Mouse (Mus musculus) liver, adult 2 months (tissue): ENCODE results near the gene Krtap13-1. TPM values are rescaled to one million over a fixed set of nuclear protein-coding genes. Genes with fewer than 3 reads are reported as not detected.
"Not testable (repeated sequence)": the region's sequence is repeated elsewhere in the genome, so short reads cannot be mapped to it uniquely, and the experiment has no call there.

ENCODE experiments used
- DNase-seq: peaks from one replicate; pipeline ENCODE4 v3.0.0-alpha.2; 2011; ENCODE audit warnings: low read depth, low spot score; ENCODE audit errors: extremely low read depth
- H3K27ac ChIP-seq: fragments of 200-500 bp; replicated peaks from 2 replicates; pipeline ENCODE4 v1.5.1; 2012; ENCODE audit warnings: low read depth, mild to moderate bottlenecking, control low read depth, inconsistent platforms, low read length; ENCODE audit not compliant: insufficient read depth
- H3K27me3 ChIP-seq: fragments of 200-500 bp; 2 replicates; pipeline ENCODE4 v1.6.1; 2012; ENCODE audit warnings: mild to moderate bottlenecking, moderate library complexity, low read length, inconsistent platforms; ENCODE audit not compliant: control insufficient read depth, insufficient read depth
- H3K36me3 ChIP-seq: fragments of 200-500 bp; 2 replicates; pipeline ENCODE4 v1.6.1; 2012; ENCODE audit warnings: low read length, inconsistent platforms; ENCODE audit not compliant: control insufficient read depth, insufficient read depth
- H3K4me1 ChIP-seq: fragments of 200-500 bp; 2 replicates; pipeline ENCODE4 v1.6.1; 2011; ENCODE audit warnings: low read length; ENCODE audit not compliant: control insufficient read depth, insufficient read depth
- H3K4me3 ChIP-seq: fragments of 200-500 bp; 2 replicates; pipeline ENCODE4 v1.5.1; 2011; ENCODE audit warnings: low read depth, mild to moderate bottlenecking, control low read depth, low read length, moderate library complexity; ENCODE audit not compliant: insufficient read depth
- H3K79me2 ChIP-seq: fragments of 200-500 bp; 2 replicates; pipeline ENCODE4 v1.6.1; 2012; ENCODE audit warnings: inconsistent platforms, mild to moderate bottlenecking, low read length, moderate library complexity; ENCODE audit not compliant: control insufficient read depth, insufficient read depth
- H3K9ac ChIP-seq: fragments of 200-500 bp; 2 replicates; pipeline ENCODE4 v1.6.1; 2012; ENCODE audit warnings: low read depth, mild to moderate bottlenecking, control low read depth, inconsistent platforms, low read length
- CTCF ChIP-seq: fragments of 200-500 bp; IDR thresholded peaks from 2 replicates; pipeline ENCODE4 v1.5.1; 2011; ENCODE audit warnings: low read depth, low read length, control low read depth
- POLR2A ChIP-seq: fragments of 200-500 bp; IDR thresholded peaks from 2 replicates; pipeline ENCODE4 v1.6.1; 2011; ENCODE audit warnings: low read length, control low read depth; ENCODE audit not compliant: insufficient read depth; ENCODE audit errors: extremely low read depth
- WGBS: fragments of 180-500 bp; shearing (Covaris S2); methylation state at CpG from one replicate; pipeline ENCODE4 v1.1.7; 2018; 5-methylcytosine and 5-hydroxymethylcytosine counted together
- polyA plus RNA-seq: library from polyadenylated mRNA; depleted of rRNA; stranded (reverse); fragments of >200 nt; gene quantifications from 2 replicates; pipeline ENCODE4 v1.2.3, GENCODE M21; 2012; rRNA removed
- total RNA-seq: library from RNA; depleted of rRNA; stranded (reverse); fragments of >200 nt; gene quantifications from 2 replicates; pipeline ENCODE4 v1.2.3, GENCODE M21; 2014; rRNA removed

Krtap13-1 gene
- total and polyA plus RNA-seq, 2 experiments: not detected

- H3K27me3 ChIP-seq: no peaks in the 10 kb centered on the region
- TF ChIP-seq CTCF (no peak), POLR2A (no peak)
- no peaks in the 10 kb centered on the region for H3K4me1 ChIP-seq
- H3K9ac ChIP-seq: no peak overlapping the region
- H3K27ac ChIP-seq: no peak overlapping the region
- no peak overlapping the region for H3K4me3 ChIP-seq
- WGBS: 72% methylated on average over 4 of the region's 4 CpGs
- H3K36me3 ChIP-seq: no peaks in the 10 kb centered on the region
- no peaks in the 10 kb centered on the region for H3K79me2 ChIP-seq
- no peak for DNase-seq
These were observed 19.3 kb downstream of the Krtap13-1 start for GRCm38 (mm10) chr16:88747943-88748342.

GRCm38 (mm10) chr16:88751535-88751934 is 22.9 kb downstream of the Krtap13-1 start, which contains the start of gene Krtap13:
Gene Krtap13, minus strand, starts transcription at chr16:88751635.
- H3K9ac ChIP-seq: not testable (repeated sequence)

GRCm38 (mm10) chr16:88758547-88758946 is 29.9 kb downstream of the Krtap13-1 start, which contains the start of gene 2310034C09Rik:
Gene 2310034C09Rik, plus strand, starts transcription at chr16:88758847.
- not testable (repeated sequence) for H3K4me3 ChIP-seq, H3K79me2 ChIP-seq, H3K27ac ChIP-seq, H3K36me3 ChIP-seq, H3K9ac ChIP-seq, H3K4me1 ChIP-seq, DNase-seq, H3K27me3 ChIP-seq
- 93% methylated on average over 3 of the region's 3 CpGs for WGBS

More at GRCm38 (mm10) chr16:88751535-88751934, 22.9 kb downstream of the Krtap13-1 start, which contains the start of gene Krtap13:
- H3K27ac ChIP-seq, H3K4me1 ChIP-seq, H3K79me2 ChIP-seq, H3K4me3 ChIP-seq, H3K27me3 ChIP-seq, DNase-seq, H3K36me3 ChIP-seq: not testable (repeated sequence)
- WGBS: 72% methylated on average over 3 of the region's 3 CpGs

GRCm38 (mm10) chr16:88774106-88774505 is 45.4 kb downstream of the Krtap13-1 start, which contains the start of gene 2310057N15Rik:
Gene 2310057N15Rik, minus strand, starts transcription at chr16:88774206.
- Histone ChIP-seq H3K4me3 (no peak within 1 kb of the TSS), H3K79me2 (no peaks in the 10 kb centered on the region), H3K9ac (no peak within 1 kb of the TSS), H3K27ac (no peak within 1 kb of the TSS), H3K4me1 (no peaks in the 10 kb centered on the region), H3K36me3 (no peaks in the 10 kb centered on the region), H3K27me3 (no peaks in the 10 kb centered on the region)
- TF ChIP-seq POLR2A: no peak
- no peak for TF ChIP-seq CTCF
- DNase-seq: no peak
- WGBS: 83% methylated on average over 2 of the region's 2 CpGs

GRCm38 (mm10) chr16:88777596-88777995 is 48.9 kb downstream of the Krtap13-1 start, which contains the start of gene Gm5965:
Gene Gm5965, plus strand, starts transcription at chr16:88777896.
- Histone ChIP-seq H3K36me3 (no peaks in the 10 kb centered on the region), H3K27me3 (no peaks in the 10 kb centered on the region), H3K4me3 (no peak within 1 kb of the TSS), H3K9ac (no peak within 1 kb of the TSS), H3K4me1 (no peaks in the 10 kb centered on the region), H3K27ac (no peak within 1 kb of the TSS), H3K79me2 (no peaks in the 10 kb centered on the region)
- no peak for DNase-seq
- TF ChIP-seq POLR2A: no peak
- no peak for TF ChIP-seq CTCF
- WGBS: 84% methylated on average over 6 of the region's 6 CpGs

Other genes with a start within 250 kb of the Krtap13-1 start
- not detected in 2 replicates for gene Cldn17, start 221.9 kb upstream of the Krtap13-1 start, total RNA-seq
- gene Cldn17, start 221.9 kb upstream of the Krtap13-1 start, polyA plus RNA-seq: not detected in 2 replicates
- 0.13 and 0.37 TPM in 2 replicates for gene Cldn8, start 165.7 kb upstream of the Krtap13-1 start, total RNA-seq
- gene Cldn8, start 165.7 kb upstream of the Krtap13-1 start, polyA plus RNA-seq: 0.05 TPM in 1 of 2 replicates, not detected in the other
- not detected in 2 replicates for gene Krtap24-1, start 116.6 kb upstream of the Krtap13-1 start, total RNA-seq
- gene Krtap24-1, start 116.6 kb upstream of the Krtap13-1 start, polyA plus RNA-seq: not detected in 2 replicates
- not detected in 2 replicates for gene 2310079G19Rik, start 101.2 kb upstream of the Krtap13-1 start, total RNA-seq
- gene 2310079G19Rik, start 101.2 kb upstream of the Krtap13-1 start, polyA plus RNA-seq: not detected in 2 replicates
- not detected in 2 replicates for gene Krtap26-1, start 81.1 kb upstream of the Krtap13-1 start, total RNA-seq
- not detected in 2 replicates for gene Krtap26-1, start 81.1 kb upstream of the Krtap13-1 start, polyA plus RNA-seq
- gene Krtap27-1, start 57.2 kb upstream of the Krtap13-1 start, total RNA-seq: not detected in 2 replicates
- gene Krtap27-1, start 57.2 kb upstream of the Krtap13-1 start, polyA plus RNA-seq: not detected in 2 replicates
- not detected in 2 replicates for gene 2310061N02Rik, start 20.9 kb upstream of the Krtap13-1 start, total RNA-seq
- gene 2310061N02Rik, start 20.9 kb upstream of the Krtap13-1 start, polyA plus RNA-seq: not detected in 2 replicates
- gene Krtap13, start 22.8 kb downstream of the Krtap13-1 start, total RNA-seq: not detected in 2 replicates
- gene Krtap13, start 22.8 kb downstream of the Krtap13-1 start, polyA plus RNA-seq: not detected in 2 replicates
- gene 2310034C09Rik, start 30.0 kb downstream of the Krtap13-1 start, total RNA-seq: not detected in 2 replicates
- gene 2310034C09Rik, start 30.0 kb downstream of the Krtap13-1 start, polyA plus RNA-seq: not detected in 2 replicates
- gene 2310057N15Rik, start 45.3 kb downstream of the Krtap13-1 start, total RNA-seq: not detected in 2 replicates
- gene 2310057N15Rik, start 45.3 kb downstream of the Krtap13-1 start, polyA plus RNA-seq: not detected in 2 replicates
- not detected in 2 replicates for gene Gm5965, start 49.0 kb downstream of the Krtap13-1 start, total RNA-seq
- not detected in 2 replicates for gene Gm5965, start 49.0 kb downstream of the Krtap13-1 start, polyA plus RNA-seq
- gene Gm20741, start 83.4 kb downstream of the Krtap13-1 start, total RNA-seq: not detected in 2 replicates
- gene Gm20741, start 83.4 kb downstream of the Krtap13-1 start, polyA plus RNA-seq: not detected in 2 replicates
- gene Krtap15, start 91.4 kb downstream of the Krtap13-1 start, total RNA-seq: not detected in 2 replicates
- not detected in 2 replicates for gene Krtap15, start 91.4 kb downstream of the Krtap13-1 start, polyA plus RNA-seq
- gene Krtap14, start 97.3 kb downstream of the Krtap13-1 start, total RNA-seq: not detected in 2 replicates
- gene Krtap14, start 97.3 kb downstream of the Krtap13-1 start, polyA plus RNA-seq: not detected in 2 replicates
- not detected in 2 replicates for gene Krtap19-1, start 140.5 kb downstream of the Krtap13-1 start, total RNA-seq
- gene Krtap19-1, start 140.5 kb downstream of the Krtap13-1 start, polyA plus RNA-seq: not detected in 2 replicates
- gene Krtap19-2, start 145.4 kb downstream of the Krtap13-1 start, total RNA-seq: not detected in 2 replicates
- not detected in 2 replicates for gene Krtap19-2, start 145.4 kb downstream of the Krtap13-1 start, polyA plus RNA-seq
- not detected in 2 replicates for gene Krtap19-3, start 149.2 kb downstream of the Krtap13-1 start, total RNA-seq
- not detected in 2 replicates for gene Krtap19-3, start 149.2 kb downstream of the Krtap13-1 start, polyA plus RNA-seq
- not detected in 2 replicates for gene Krtap19-4, start 156.2 kb downstream of the Krtap13-1 start, total RNA-seq
- gene Krtap19-4, start 156.2 kb downstream of the Krtap13-1 start, polyA plus RNA-seq: not detected in 2 replicates
- not detected in 2 replicates for gene Krtap19-5, start 167.6 kb downstream of the Krtap13-1 start, total RNA-seq
- gene Krtap19-5, start 167.6 kb downstream of the Krtap13-1 start, polyA plus RNA-seq: not detected in 2 replicates
- not detected in 2 replicates for gene Krtap19-9b, start 203.4 kb downstream of the Krtap13-1 start, total RNA-seq
- not detected in 2 replicates for gene Krtap19-9b, start 203.4 kb downstream of the Krtap13-1 start, polyA plus RNA-seq
- not detected in 2 replicates for gene Krtap16-3, start 234.0 kb downstream of the Krtap13-1 start, total RNA-seq
- not detected in 2 replicates for gene Krtap16-3, start 234.0 kb downstream of the Krtap13-1 start, polyA plus RNA-seq